Mouse (Mus musculus) liver, postnatal 0 days (tissue): ENCODE measurements around the gene Arhgef6.

ENCODE experiments used
- CTCF ChIP-seq: sonication (generic); IDR thresholded peaks from 2 replicates; pipeline ENCODE4 v1.5.1; 2016; ENCODE audit warnings: antibody characterized with exemption, low read depth
- EP300 ChIP-seq: IDR thresholded peaks from 2 replicates; pipeline ENCODE4 v1.6.1; 2016; ENCODE audit warnings: antibody characterized with exemption, low read depth, mild to moderate bottlenecking

DNA sequence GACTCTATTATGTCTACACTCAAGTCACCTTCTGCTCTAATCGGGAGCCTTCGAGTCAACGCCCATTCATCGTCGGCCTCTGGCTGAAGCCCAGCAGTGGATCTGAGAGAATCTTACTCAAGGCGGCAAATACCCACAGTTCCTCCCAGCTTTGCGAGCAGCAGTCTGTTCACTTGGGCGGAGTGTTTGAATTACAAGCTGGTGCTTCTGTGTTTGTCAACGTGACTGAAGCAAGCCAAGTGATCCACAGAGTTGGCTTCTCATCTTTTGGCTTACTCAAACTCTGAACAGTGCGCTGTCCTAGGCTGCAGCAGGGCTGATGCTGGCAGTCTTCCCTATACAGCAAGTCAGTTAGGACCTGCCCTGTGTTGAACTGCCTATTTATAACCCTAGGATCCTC lies 115.2 kb downstream of the Arhgef6 start:
- TF ChIP-seq CTCF: no peak
- no peak for TF ChIP-seq EP300
